Mouse (Mus musculus) neural tube, embryonic 13.5 days (tissue): ENCODE results near the gene Med12l. TPM values are rescaled to one million over a fixed set of nuclear protein-coding genes. Genes with fewer than 3 reads are reported as not detected.
A peak's percentile ranks its signal among the peaks of the same experiment; 100 is the strongest.
"Not testable (repeated sequence)": the region's sequence is repeated elsewhere in the genome, so short reads cannot be mapped to it uniquely, and the experiment has no call there.

Source experiments
- ATAC-seq: fragments of 200-750 bp; cut with Nextera tagmentation; 2 replicates; pipeline ENCODE4 v1.8.0; 2017; ENCODE audit warnings: low read depth, mild to moderate bottlenecking, moderate TSS enrichment, moderate library complexity
- H3K27ac ChIP-seq: fragments of 300-500 bp; sonication (generic); replicated peaks from 2 replicates; pipeline ENCODE4 v1.5.1; 2015; ENCODE audit warnings: moderate library complexity, mild to moderate bottlenecking, inconsistent platforms
- H3K27me3 ChIP-seq: fragments of 300-500 bp; sonication (generic); 2 replicates; pipeline ENCODE4 v1.6.1; 2015; ENCODE audit warnings: mild to moderate bottlenecking, inconsistent platforms
- H3K36me3 ChIP-seq: fragments of 300-500 bp; sonication (generic); 2 replicates; pipeline ENCODE4 v1.6.1; 2015; ENCODE audit warnings: mild to moderate bottlenecking, inconsistent platforms
- H3K4me1 ChIP-seq: fragments of 300-500 bp; sonication (generic); replicated peaks from 2 replicates; pipeline ENCODE4 v1.6.1; 2015; ENCODE audit warnings: inconsistent platforms
- H3K4me2 ChIP-seq: fragments of 300-500 bp; sonication (generic); 2 replicates; pipeline ENCODE4 v1.6.1; 2015; ENCODE audit warnings: inconsistent platforms, mild to moderate bottlenecking, moderate library complexity
- H3K4me3 ChIP-seq: fragments of 300-500 bp; sonication (generic); 2 replicates; pipeline ENCODE4 v1.5.1; 2015; ENCODE audit warnings: mild to moderate bottlenecking, inconsistent platforms
- H3K9ac ChIP-seq: fragments of 300-500 bp; sonication (generic); 2 replicates; pipeline ENCODE4 v1.6.1; 2015; ENCODE audit warnings: moderate library complexity, mild to moderate bottlenecking, inconsistent platforms
- H3K9me3 ChIP-seq: fragments of 300-500 bp; sonication (generic); 2 replicates; pipeline ENCODE4 v1.6.1; 2016; ENCODE audit warnings: inconsistent platforms
- WGBS: fragments of 180-500 bp; shearing (Covaris S2); methylation state at CpG from one replicate; pipeline ENCODE4 v1.1.7; 2015; 5-methylcytosine and 5-hydroxymethylcytosine counted together
- polyA plus RNA-seq: library from polyadenylated mRNA; unstranded; fragments of >200 nt; fragmentation: Nextera tagmentation; extraction: Ambion mirVana; gene quantifications from 2 replicates; pipeline ENCODE4 v1.2.1, GENCODE M21; 2015

Gene Med12l
- polyA plus RNA-seq, 1 experiment from 2014 or later, result 3.7 TPM

DNA sequence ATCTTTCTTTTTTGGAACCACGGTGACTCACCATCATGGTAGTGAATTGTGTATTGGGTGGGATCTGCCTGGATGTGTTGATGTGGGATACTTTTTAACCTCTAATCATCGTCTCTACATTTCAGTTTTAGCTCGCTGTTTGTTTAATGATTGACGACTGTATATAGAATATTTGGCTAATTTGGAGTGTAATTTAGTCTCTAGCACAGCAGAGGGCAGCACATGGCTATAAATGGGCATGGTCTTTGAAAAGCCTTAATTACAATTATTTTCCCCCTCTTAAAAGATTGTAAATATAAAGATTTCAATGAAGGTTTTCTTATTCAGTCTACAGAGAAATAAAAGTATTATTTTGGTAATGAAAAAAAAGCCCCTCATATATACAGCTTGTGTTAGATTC, 71.7 kb downstream of the Med12l start:
- no peak for ATAC-seq
- Histone ChIP-seq H3K36me3 (no peaks in the 10 kb centered on the region), H3K27me3 (no peaks in the 10 kb centered on the region), H3K4me2 (no peak overlapping the region), H3K4me1 (no peaks in the 10 kb centered on the region), H3K4me3 (no peak overlapping the region), H3K9ac (no peak overlapping the region), H3K27ac (no peak overlapping the region), H3K9me3 (no peaks in the 10 kb centered on the region)
- 58% methylated on average over 4 of the region's 4 CpGs for WGBS

- Histone ChIP-seq H3K4me1 (no peaks in the 10 kb centered on the region), H3K27ac (no peak overlapping the region), H3K9ac (no peak overlapping the region), H3K27me3 (no peaks in the 10 kb centered on the region), H3K4me3 (no peak overlapping the region), H3K4me2 (no peak overlapping the region), H3K36me3 (no peaks in the 10 kb centered on the region), H3K9me3 (no peaks in the 10 kb centered on the region)
- WGBS, result 86% methylated on average over 11 of the region's 11 CpGs
- no peak for ATAC-seq
Observed at GRCm38 (mm10) chr3:59078585-59078984, 73.0 kb downstream of the Med12l start.

- 36% methylated on average over 4 of the region's 4 CpGs for WGBS
- Histone ChIP-seq H3K27me3 (no peaks in the 10 kb centered on the region), H3K4me1 (no peaks in the 10 kb centered on the region), H3K27ac (no peak overlapping the region), H3K36me3 (no peaks in the 10 kb centered on the region), H3K4me3 (no peak overlapping the region), H3K9ac (no peak overlapping the region), H3K4me2 (no peak overlapping the region), H3K9me3 (no peaks in the 10 kb centered on the region)
- ATAC-seq, result peak; percentile 64; the same call in 1 of the 2 replicates
Observed at GRCm38 (mm10) chr3:59079327-59079726, 73.7 kb downstream of the Med12l start.

DNA sequence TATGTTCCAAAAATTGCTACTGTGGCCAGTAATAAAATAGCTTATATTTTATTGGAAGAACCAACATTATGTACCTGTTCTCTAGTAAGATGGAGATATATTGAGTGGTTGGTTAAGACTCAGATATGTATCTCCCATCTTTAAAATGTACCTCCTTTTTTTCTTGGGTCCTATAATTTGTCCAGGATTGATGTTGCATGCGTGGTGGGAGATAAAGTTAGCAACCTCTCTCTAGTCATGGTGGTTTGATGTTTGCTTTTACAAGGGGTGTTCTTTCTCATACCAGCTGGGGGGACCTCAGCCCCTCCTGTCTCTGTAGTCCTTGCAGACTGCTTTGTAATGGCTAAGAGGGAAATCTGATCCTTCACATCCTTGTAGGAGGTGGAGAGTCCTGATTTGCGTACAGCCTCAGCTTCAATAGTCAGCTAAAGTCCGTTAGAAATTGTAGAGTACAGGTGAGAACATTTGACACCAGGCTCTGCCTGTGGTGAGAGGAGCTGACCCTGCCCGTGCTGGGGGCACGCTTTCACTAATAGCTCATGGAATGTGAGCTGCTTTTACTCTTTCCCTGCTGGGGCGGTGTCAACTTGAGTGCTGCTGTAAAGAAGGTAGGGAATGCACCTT, 74.8 kb downstream of the Med12l start:
- 23% methylated on average over 6 of the region's 6 CpGs for WGBS
- Histone ChIP-seq H3K4me2 (no peak overlapping the region), H3K4me1 (no peaks in the 10 kb centered on the region), H3K4me3 (no peak overlapping the region), H3K9ac (no peak overlapping the region; the same call in 1 of the 2 replicates), H3K27me3 (no peaks in the 10 kb centered on the region), H3K9me3 (no peaks in the 10 kb centered on the region), H3K36me3 (no peaks in the 10 kb centered on the region), H3K27ac (no peak overlapping the region)
- ATAC-seq, result no peak

- 18% methylated on average over 7 of the region's 7 CpGs for WGBS
- Histone ChIP-seq H3K4me2 (no peak overlapping the region), H3K27me3 (no peaks in the 10 kb centered on the region), H3K36me3 (no peaks in the 10 kb centered on the region), H3K27ac (no peak overlapping the region), H3K4me1 (no peaks in the 10 kb centered on the region), H3K9ac (no peak overlapping the region; the same call in 1 of the 2 replicates), H3K4me3 (no peak overlapping the region), H3K9me3 (no peaks in the 10 kb centered on the region)
- no peak for ATAC-seq
Observed at GRCm38 (mm10) chr3:59080919-59081318, 75.3 kb downstream of the Med12l start.

- Histone ChIP-seq H3K27me3 (no peaks in the 10 kb centered on the region), H3K4me2 (no peak overlapping the region), H3K27ac (no peak overlapping the region), H3K9me3 (no peaks in the 10 kb centered on the region), H3K9ac (no peak overlapping the region), H3K4me3 (no peak overlapping the region), H3K36me3 (no peaks in the 10 kb centered on the region), H3K4me1 (no peaks in the 10 kb centered on the region)
- no peak for ATAC-seq
- WGBS, result 78% methylated on average over 11 of the region's 11 CpGs
Observed at GRCm38 (mm10) chr3:59092702-59093101, 87.1 kb downstream of the Med12l start.

- H3K4me1 ChIP-seq, result no peaks in the 10 kb centered on the region
- no peak for ATAC-seq
- H3K27me3 ChIP-seq, result no peaks in the 10 kb centered on the region
- H3K9me3 ChIP-seq, result no peaks in the 10 kb centered on the region
- 78% methylated on average over 6 of the region's 6 CpGs for WGBS
- H3K36me3 ChIP-seq, result no peaks in the 10 kb centered on the region
- H3K9ac ChIP-seq, result no peak overlapping the region
- no peak overlapping the region for H3K27ac ChIP-seq
- H3K4me2 ChIP-seq, result no peak overlapping the region
- no peak overlapping the region for H3K4me3 ChIP-seq
Observed at GRCm38 (mm10) chr3:59097421-59097820, 91.8 kb downstream of the Med12l start.

DNA sequence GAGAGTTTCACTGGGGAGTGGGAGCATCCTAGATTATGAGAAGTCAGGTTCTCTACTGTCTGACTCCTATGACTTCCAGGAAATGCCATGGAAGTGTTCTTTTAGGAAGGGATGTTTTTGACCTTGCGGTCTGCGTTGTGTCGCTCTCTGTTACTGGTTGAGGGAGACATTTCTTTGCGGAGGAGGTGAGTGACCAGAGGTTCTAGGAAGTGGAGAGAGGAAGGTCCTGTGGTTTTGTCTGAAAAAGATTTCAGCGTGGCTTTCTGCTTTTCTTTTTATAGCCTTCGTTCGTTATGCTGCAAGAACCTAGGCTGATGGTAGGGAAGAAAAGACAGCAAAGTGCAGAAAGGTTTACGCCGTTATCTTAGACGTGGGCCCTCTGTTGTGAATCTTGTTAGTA, 92.9 kb downstream of the Med12l start:
- ATAC-seq, result no peak
- Histone ChIP-seq H3K4me1 (no peaks in the 10 kb centered on the region), H3K36me3 (no peaks in the 10 kb centered on the region), H3K4me2 (no peak overlapping the region), H3K4me3 (no peak overlapping the region), H3K9me3 (no peaks in the 10 kb centered on the region), H3K27ac (no peak overlapping the region), H3K9ac (no peak overlapping the region), H3K27me3 (no peaks in the 10 kb centered on the region)
- WGBS, result 84% methylated on average over 10 of the region's 10 CpGs

DNA sequence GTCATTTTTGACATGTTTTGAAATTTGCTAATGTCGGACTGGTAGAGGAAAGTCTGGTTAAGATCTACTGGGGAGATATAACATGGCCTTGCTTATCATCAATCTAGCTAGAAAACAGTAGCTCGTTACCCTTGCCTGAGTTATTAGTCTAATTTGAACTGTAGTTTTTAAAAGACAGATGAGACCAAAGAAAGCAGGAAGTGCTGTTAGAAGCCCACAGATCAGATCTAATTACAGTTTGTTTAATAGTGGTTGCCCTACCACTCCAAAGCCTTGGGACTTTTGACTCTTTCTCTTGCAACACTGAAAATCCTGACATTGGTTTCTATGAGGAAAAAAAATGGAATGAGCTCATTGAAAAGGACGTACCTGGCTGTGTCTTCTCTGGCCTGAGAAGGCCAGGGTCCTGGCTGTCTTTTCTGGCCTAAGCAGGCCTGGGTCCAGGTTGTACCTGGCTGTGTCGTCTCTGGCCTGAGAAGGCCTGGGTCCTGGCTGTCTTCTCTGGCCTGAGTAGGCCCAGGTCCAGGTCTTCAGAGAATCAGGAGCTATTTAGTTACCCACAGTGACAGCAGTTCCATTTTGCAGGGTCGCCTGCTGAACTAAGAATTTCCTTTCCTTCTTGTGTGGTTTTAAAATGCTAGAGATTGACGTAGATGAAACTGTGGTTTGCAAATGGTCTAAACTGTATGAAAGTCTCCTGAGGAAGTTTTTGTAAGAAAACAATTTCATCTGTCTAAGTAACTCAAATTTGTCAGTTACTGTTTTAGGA, 95.8 kb downstream of the Med12l start, which contains the start of gene Gpr171:
Gpr171 (minus strand) TSS at position 604 of the 769 bp plus-strand sequence.
- Histone ChIP-seq H3K9ac (no peak within 1 kb of the TSS), H3K4me1 (no peaks in the 10 kb centered on the region), H3K9me3 (no peaks in the 10 kb centered on the region), H3K27me3 (no peaks in the 10 kb centered on the region), H3K4me2 (no peak within 1 kb of the TSS), H3K36me3 (no peaks in the 10 kb centered on the region), H3K4me3 (no peak within 1 kb of the TSS), H3K27ac (no peak within 1 kb of the TSS)
- WGBS, result 86% methylated on average over 6 of the region's 6 CpGs
- ATAC-seq, result no peak

GRCm38 (mm10) chr3:59102146-59102545, 96.5 kb downstream of the Med12l start:
- Histone ChIP-seq H3K4me3 (no peak overlapping the region), H3K27me3 (no peaks in the 10 kb centered on the region), H3K9me3 (no peaks in the 10 kb centered on the region), H3K4me1 (no peaks in the 10 kb centered on the region), H3K9ac (no peak overlapping the region), H3K27ac (no peak overlapping the region), H3K36me3 (no peaks in the 10 kb centered on the region), H3K4me2 (no peak overlapping the region)
- ATAC-seq, result no peak
- 95% methylated on average over 2 of the region's 2 CpGs for WGBS

DNA sequence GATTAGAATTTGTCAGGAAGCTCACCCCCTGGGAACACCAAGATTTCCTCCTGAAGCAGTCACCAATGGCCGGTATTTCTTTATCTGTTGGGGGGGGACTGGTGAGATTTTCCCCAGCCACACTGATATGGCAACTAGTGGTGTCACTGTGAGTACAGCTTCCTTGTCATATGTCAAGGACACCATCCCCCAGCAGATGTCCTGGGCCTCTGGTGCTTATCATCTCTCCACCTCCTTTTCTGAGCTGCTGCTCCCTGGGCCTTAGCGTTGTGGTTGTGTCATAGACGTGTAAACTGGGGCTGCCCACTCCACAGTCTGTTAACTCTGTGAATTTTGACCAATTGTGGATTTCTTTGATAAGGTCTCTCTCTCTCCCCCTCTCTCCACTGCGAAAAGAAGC, 98.8 kb downstream of the Med12l start:
- Histone ChIP-seq H3K4me2 (no peak overlapping the region), H3K27ac (no peak overlapping the region), H3K4me3 (no peak overlapping the region), H3K36me3 (no peaks in the 10 kb centered on the region), H3K9ac (no peak overlapping the region), H3K27me3 (no peaks in the 10 kb centered on the region), H3K9me3 (no peaks in the 10 kb centered on the region), H3K4me1 (no peaks in the 10 kb centered on the region)
- 84% methylated on average over 4 of the region's 4 CpGs for WGBS
- ATAC-seq, result no peak

DNA sequence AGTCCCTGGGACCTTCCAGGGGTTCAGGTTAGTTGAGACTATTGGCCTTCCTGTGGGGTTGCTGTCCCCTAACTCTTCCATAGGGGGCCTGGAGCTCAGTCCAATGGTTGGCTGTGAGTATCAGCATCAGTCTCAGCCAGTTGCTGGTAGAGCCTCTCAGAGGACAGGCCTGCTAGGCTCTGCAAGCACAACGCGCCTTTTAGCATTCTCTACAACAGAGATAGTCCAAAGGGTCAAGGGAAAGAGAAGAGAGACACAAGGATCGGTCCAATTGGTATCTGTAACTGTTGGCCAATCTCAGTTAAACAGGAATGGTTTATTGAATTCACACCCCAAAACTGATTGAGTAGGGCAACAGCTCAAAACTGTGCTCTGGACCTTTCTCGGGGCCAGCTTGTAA, 101.8 kb downstream of the Med12l start:
- no peaks in the 10 kb centered on the region for H3K9me3 ChIP-seq
- no peak overlapping the region for H3K27ac ChIP-seq
- no peak overlapping the region for H3K4me2 ChIP-seq
- H3K36me3 ChIP-seq, result no peaks in the 10 kb centered on the region
- no peaks in the 10 kb centered on the region for H3K4me1 ChIP-seq
- no peak for ATAC-seq
- no peak overlapping the region for H3K4me3 ChIP-seq
- WGBS, result 97% methylated on average over 4 of the region's 4 CpGs
- H3K9ac ChIP-seq, result no peak overlapping the region
- H3K27me3 ChIP-seq, result no peaks in the 10 kb centered on the region

GRCm38 (mm10) chr3:59109834-59110233, 104.2 kb downstream of the Med12l start:
- 85% methylated on average over 3 of the region's 3 CpGs for WGBS
- H3K9me3 ChIP-seq, H3K9ac ChIP-seq: not testable (repeated sequence)

More at GRCm38 (mm10) chr3:59109834-59110233, 104.2 kb downstream of the Med12l start:
- not testable (repeated sequence) for H3K36me3 ChIP-seq, H3K4me1 ChIP-seq, H3K4me3 ChIP-seq, H3K27ac ChIP-seq, H3K4me2 ChIP-seq, H3K27me3 ChIP-seq, ATAC-seq
